9 mouse cellular contexts compared by ENCODE assay signal in genomic region chr2:132516130-132517030, GRCm38 (mm10).
A peak's percentile ranks its signal among the peaks of the same experiment; 100 is the strongest.
DNase-seq lines count a peak whose midpoint lies in the region; ATAC-seq and TF ChIP-seq lines count a peak whose summit lies in the region.
"Had no signal": no experiment of that assay in that cellular context is flagged by ENCODE, and none has a peak within 500 bp of the region (broad histone marks: within the 10 kb centered on the region; RNA-seq: fewer than 3 reads in every experiment).

No protein-coding gene starts in this region.

- no peaks in the 10 kb centered on the region for H3K27me3 ChIP-seq in heart, embryonic 12.5 days (replicated peaks)
- no peaks in the 10 kb centered on the region for H3K27me3 ChIP-seq in forebrain, embryonic 11.5 days (ENCODE audit: control insufficient read depth, insufficient read depth, low read length)
- no peaks in the 10 kb centered on the region for H3K27me3 ChIP-seq in hindbrain, embryonic 14.5 days (ENCODE audit: control insufficient read depth, insufficient read depth, low read length)
- no peaks in the 10 kb centered on the region for H3K27me3 ChIP-seq in limb, embryonic 11.5 days (ENCODE audit: control insufficient read depth, insufficient read depth, low read length)
- no peaks in the 10 kb centered on the region for H3K27me3 ChIP-seq in splenic B cell, adult 2 months (ENCODE audit: control insufficient read depth, insufficient read depth, low read length, poor library complexity, severe bottlenecking)

- H3K36me3 ChIP-seq in heart, embryonic 12.5 days: no peaks in the 10 kb centered on the region
- H3K36me3 ChIP-seq in forebrain, embryonic 11.5 days (ENCODE audit: control insufficient read depth, insufficient read depth, low read length): no peaks in the 10 kb centered on the region
- H3K36me3 ChIP-seq in hindbrain, embryonic 14.5 days (replicated peaks; ENCODE audit: control insufficient read depth, insufficient read depth): no peaks in the 10 kb centered on the region
- H3K36me3 ChIP-seq in limb, embryonic 11.5 days (ENCODE audit: control insufficient read depth, insufficient read depth, low read length): no peaks in the 10 kb centered on the region
- no peaks in the 10 kb centered on the region; the same call in 1 of the 2 replicates for H3K36me3 ChIP-seq in splenic B cell, adult 2 months (ENCODE audit: control insufficient read depth, insufficient read depth, low read length, poor library complexity, severe bottlenecking)
- H3K36me3 ChIP-seq: midbrain, embryonic 12.5 days had no signal

- H3K9ac ChIP-seq in heart, embryonic 12.5 days: no peak overlapping the region
- no peak overlapping the region for H3K9ac ChIP-seq in forebrain, embryonic 11.5 days (ENCODE audit: low read length)
- no peak overlapping the region for H3K9ac ChIP-seq in hindbrain, embryonic 14.5 days
- H3K9ac ChIP-seq in limb, embryonic 11.5 days (ENCODE audit: low read length): no peak overlapping the region
- H3K9ac ChIP-seq: midbrain, embryonic 12.5 days had no signal

- no peak overlapping the region for H3K4me2 ChIP-seq in heart, embryonic 12.5 days
- H3K4me2 ChIP-seq in forebrain, embryonic 11.5 days (ENCODE audit: low read depth, low read length, severe bottlenecking): no peak overlapping the region
- no peak overlapping the region for H3K4me2 ChIP-seq in hindbrain, embryonic 14.5 days (replicated peaks)
- H3K4me2 ChIP-seq in limb, embryonic 11.5 days (ENCODE audit: low read depth, severe bottlenecking): no peak overlapping the region
- H3K4me2 ChIP-seq: midbrain, embryonic 12.5 days had no signal

- H3K4me3 ChIP-seq in heart, embryonic 12.5 days: no peak overlapping the region
- no peak overlapping the region for H3K4me3 ChIP-seq in forebrain, embryonic 11.5 days (ENCODE audit: low read depth, low read length)
- H3K4me3 ChIP-seq in hindbrain, embryonic 14.5 days (replicated peaks; ENCODE audit: low read length): no peak overlapping the region
- no peak overlapping the region for H3K4me3 ChIP-seq in limb, embryonic 11.5 days (ENCODE audit: low read depth, low read length)
- H3K4me3 ChIP-seq: midbrain, embryonic 12.5 days had no signal

- no peak for TF ChIP-seq POLR2A in brain, embryonic 14.5 days (IDR thresholded peaks at IDR 0.05; ENCODE audit: borderline replicate concordance, extremely low read depth, insufficient read depth, insufficient read length, poor library complexity, severe bottlenecking)

- H3K9me3 ChIP-seq in heart, embryonic 12.5 days (replicated peaks): no peaks in the 10 kb centered on the region
- no peaks in the 10 kb centered on the region for H3K9me3 ChIP-seq in forebrain, embryonic 11.5 days (ENCODE audit: control insufficient read depth, low read length)
- no peaks in the 10 kb centered on the region for H3K9me3 ChIP-seq in hindbrain, embryonic 14.5 days (ENCODE audit: control insufficient read depth, low read length)
- no peaks in the 10 kb centered on the region for H3K9me3 ChIP-seq in limb, embryonic 11.5 days (ENCODE audit: control insufficient read depth, low read length)
- H3K9me3 ChIP-seq: midbrain, embryonic 12.5 days had no signal

- peaks cover 7% of the 10 kb centered on the region for H3K4me1 ChIP-seq in heart, embryonic 12.5 days (replicated peaks)
- H3K4me1 ChIP-seq in forebrain, embryonic 11.5 days (replicated peaks; ENCODE audit: control insufficient read depth, insufficient read depth, low read length): no peaks in the 10 kb centered on the region
- H3K4me1 ChIP-seq in hindbrain, embryonic 14.5 days (replicated peaks; ENCODE audit: control insufficient read depth, insufficient read depth, low read length): 0 out of 2 replicates have a peak, but pooled peaks cover 3% of the 10 kb centered on the region
- H3K4me1 ChIP-seq in limb, embryonic 11.5 days (ENCODE audit: control insufficient read depth, insufficient read depth, low read length): no peaks in the 10 kb centered on the region

- WGBS in heart, embryonic 12.5 days: 28% methylated on average over 16 of the region's 16 CpGs
- WGBS in forebrain, embryonic 11.5 days: 33% methylated on average over 16 of the region's 16 CpGs
- 30% methylated on average over 16 of the region's 16 CpGs for WGBS in hindbrain, embryonic 14.5 days
- WGBS in limb, embryonic 11.5 days: 34% methylated on average over 16 of the region's 16 CpGs

- ATAC-seq in heart, embryonic 12.5 days (ENCODE audit: insufficient number of reproducible peaks, low FRiP score): no peak
- ATAC-seq in forebrain, embryonic 11.5 days (replicated peaks; ENCODE audit: low FRiP score): peak; percentile 52
- ATAC-seq in hindbrain, embryonic 14.5 days (ENCODE audit: low FRiP score): peak; percentile 76
- ATAC-seq in limb, embryonic 11.5 days (ENCODE audit: insufficient number of reproducible peaks, low FRiP score, low TSS enrichment, low read depth): peak; percentile 54; the same call in 1 of the 2 replicates

- peak; percentile 86; the same call in 1 of the 2 replicates for TF ChIP-seq CTCF in brain, embryonic 14.5 days (IDR thresholded peaks at IDR 0.05; ENCODE audit: borderline replicate concordance, extremely low read depth, insufficient read depth, insufficient read length)

- peak; percentile 50 to 85 for DNase-seq in heart, adult 18-20 months
- peak; percentile 86 for DNase-seq in brain, embryonic 14.5 days (ENCODE audit: low read depth)
- DNase-seq in forebrain, embryonic 11.5 days (ENCODE audit: low spot score): peak; percentile 84
- peak; percentile 86 for DNase-seq in hindbrain, embryonic 14.5 days (ENCODE audit: low spot score)
- peak; percentile 86 for DNase-seq in limb, embryonic 11.5 days (ENCODE audit: low spot score)
- peak; percentile 69 for DNase-seq in neural tube, embryonic 10.5 days (ENCODE audit: extremely low spot score, low spot score)
- DNase-seq in splenic B cell, adult 2 months (ENCODE audit: low read depth, low spot score): peak; percentile 87

- no peak overlapping the region for H3K27ac ChIP-seq in heart, embryonic 12.5 days (ENCODE audit: poor library complexity, severe bottlenecking)
- H3K27ac ChIP-seq in forebrain, embryonic 11.5 days (ENCODE audit: low read depth, low read length): no peak overlapping the region
- H3K27ac ChIP-seq in hindbrain, embryonic 14.5 days: no peak overlapping the region
- H3K27ac ChIP-seq in limb, embryonic 11.5 days (replicated peaks; ENCODE audit: low read depth, low read length): no peak overlapping the region
- H3K27ac ChIP-seq: midbrain, embryonic 12.5 days had no signal
